Mouse (Mus musculus) activated CD4-positive, CD25-positive, alpha-beta regulatory T cell, adult 9 weeks (primary cell): ENCODE data around the gene Bscl2. TPM values are rescaled to one million over a fixed set of nuclear protein-coding genes. Genes with fewer than 3 reads are reported as not detected.

ENCODE experiments used
- polyA plus RNA-seq: library from polyadenylated mRNA; unstranded; fragments of 100-300 nt; shearing (Covaris generic); gene quantifications from one replicate; pipeline ENCODE4 v1.2.1, GENCODE M21; 2017

Bscl2 gene
- 105 TPM for polyA plus RNA-seq

GRCm38 (mm10) chr19:8837251-8837791, at the start of gene Bscl2:
Gene Bscl2 (plus strand): TSS chr19:8837467.

GRCm38 (mm10) chr19:8798264-8798946, 38.9 kb upstream of the Bscl2 start, which contains the start of gene Polr2g:
Gene Polr2g (minus strand): TSS chr19:8798577.

GRCm38 (mm10) chr19:8802130-8802821, 35.0 kb upstream of the Bscl2 start, which contains the start of gene Zbtb3:
Gene Zbtb3 (plus strand): TSS chr19:8802555.

GRCm38 (mm10) chr19:8818801-8819595, 18.3 kb upstream of the Bscl2 start, which contains the start of gene Ttc9c:
Gene Ttc9c (minus strand): TSS chr19:8819333.

GRCm38 (mm10) chr19:8819596-8820423, 17.5 kb upstream of the Bscl2 start, which contains the start of gene Hnrnpul2:
Gene Hnrnpul2 (plus strand): TSS chr19:8820010.

GRCm38 (mm10) chr19:8829660-8830059, 7.6 kb upstream of the Bscl2 start, which contains the start of gene AC129217.1:
Gene AC129217.1 (plus strand): TSS chr19:8829773.

GRCm38 (mm10) chr19:8839103-8839907, 2.0 kb downstream of the Bscl2 start, which contains the start of gene Gng3:
Gene Gng3 (minus strand): TSS chr19:8839194.

GRCm38 (mm10) chr19:8850402-8850901, 13.2 kb downstream of the Bscl2 start, which contains the start of gene Lrrn4cl:
Gene Lrrn4cl (plus strand): TSS chr19:8850768.

GRCm38 (mm10) chr19:8871267-8872186, 34.3 kb downstream of the Bscl2 start, which contains the start of gene Ubxn1:
Gene Ubxn1 (plus strand): TSS chr19:8871496.

GRCm38 (mm10) chr19:8880311-8881033, 43.2 kb downstream of the Bscl2 start, which contains the start of gene Uqcc3:
Gene Uqcc3 (minus strand): TSS chr19:8880923.

GRCm38 (mm10) chr19:8883616-8884015, 46.3 kb downstream of the Bscl2 start, which contains the start of the genes Lbhd1 and Gm49403:
Gene Lbhd1 (plus strand): TSS chr19:8883732.
Gene Gm49403 (plus strand): TSS chr19:8883930.

GRCm38 (mm10) chr19:8888511-8889385, 51.5 kb downstream of the Bscl2 start, which contains the start of the genes 1810009A15Rik and Gm49416:
Gene 1810009A15Rik (plus strand): TSS chr19:8888853.
Gene Gm49416 (plus strand): TSS chr19:8888926.

GRCm38 (mm10) chr19:8892829-8893766, 55.8 kb downstream of the Bscl2 start, which contains the start of gene Ints5:
Gene Ints5 (plus strand): TSS chr19:8893005.

GRCm38 (mm10) chr19:8897865-8898495, 60.7 kb downstream of the Bscl2 start, which contains the start of gene Ganab:
Gene Ganab (plus strand): TSS chr19:8898071.

